Mouse (Mus musculus) brain, embryonic 14.5 days (tissue): ENCODE measurements at regions not wholly inside any gene's neighbourhood (a gene's known extent, or its start where the extent isn't known, plus 50 kb on each side); places are given as distances from the start of the nearest gene placed in this dataset.
A peak's percentile ranks its signal among the peaks of the same experiment; 100 is the strongest.

Experiments used
- DNase-seq: peaks from one replicate; pipeline ENCODE4 v3.0.0-alpha.2; 2011; ENCODE audit warnings: low read depth
- CTCF ChIP-seq: fragments of 200-500 bp; IDR thresholded peaks from 2 replicates; pipeline ENCODE4 v1.5.1; 2012; ENCODE audit warnings: inconsistent platforms, mild to moderate bottlenecking, moderate library complexity, borderline replicate concordance; ENCODE audit not compliant: insufficient read depth, insufficient read length; ENCODE audit errors: extremely low read depth
- POLR2A ChIP-seq: fragments of 200-500 bp; IDR thresholded peaks from 2 replicates; pipeline ENCODE4 v1.6.1; 2012; ENCODE audit warnings: mild to moderate bottlenecking, inconsistent platforms, borderline replicate concordance; ENCODE audit not compliant: poor library complexity, insufficient read depth, insufficient read length, severe bottlenecking; ENCODE audit errors: extremely low read depth

- TF ChIP-seq POLR2A (no peak), CTCF (no peak)
- peak; percentile 24 for DNase-seq
Measured at GRCm38 (mm10) chr15:45016741-45017140, 4882.6 kb downstream of the 9330182O14Rik start.

DNA sequence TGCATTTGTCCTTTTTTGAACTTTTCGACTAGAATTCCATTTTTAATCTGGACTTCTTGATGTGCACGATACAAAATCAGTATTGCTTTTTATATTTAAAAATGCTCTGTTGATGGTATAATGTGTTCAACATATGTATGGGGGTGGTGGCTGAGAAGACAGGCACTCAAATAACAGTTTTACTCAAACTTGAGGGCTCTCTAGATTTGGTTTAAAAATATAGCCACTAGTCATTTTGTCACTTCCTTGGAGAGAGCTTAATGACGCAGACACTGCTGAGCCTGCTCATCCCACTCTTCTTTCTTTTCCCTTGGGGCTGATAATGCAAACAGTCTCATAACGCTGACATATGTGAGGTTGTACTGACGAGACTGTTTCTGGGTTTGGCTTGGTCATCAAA lies 4883.9 kb downstream of the 9330182O14Rik start:
- DNase-seq, result no peak
- TF ChIP-seq POLR2A, result no peak
- no peak for TF ChIP-seq CTCF

DNA sequence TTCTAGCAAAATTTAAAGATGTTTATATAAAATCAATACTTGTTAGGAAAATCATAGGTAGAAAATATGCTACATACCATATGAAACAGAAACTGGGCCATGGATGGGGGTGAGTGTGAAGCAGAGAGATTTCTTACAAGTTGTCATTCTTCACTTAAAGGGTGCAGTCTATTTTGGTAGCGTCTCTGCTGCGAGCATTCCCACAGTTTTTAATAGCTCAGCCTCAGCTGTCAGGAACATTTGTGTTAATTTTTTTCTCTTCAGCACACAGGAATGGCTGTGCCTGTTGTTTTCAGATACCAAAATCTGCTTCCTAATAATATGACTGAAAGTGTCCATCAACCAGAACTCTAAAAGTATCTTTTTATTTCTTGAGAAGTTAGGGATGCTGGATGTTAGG lies 4887.6 kb downstream of the 9330182O14Rik start:
- DNase-seq, result no peak
- TF ChIP-seq CTCF, result no peak
- no peak for TF ChIP-seq POLR2A
